Mouse (Mus musculus) CH12.LX (cell line): ENCODE measurements around the gene Wdr38.

Experiments
- CTCF ChIP-seq, 2 experiments: IDR thresholded peaks in 1 of 2; conservative IDR thresholded peaks in 1 of 2; 2 replicates each; pipeline ENCODE4 v1.5.1; 2011 to 2012; ENCODE audit warnings: low read depth in 2 of 2, low read length in 2 of 2, improper control_type of control experiment in 1 of 2, inconsistent platforms in 1 of 2, mild to moderate bottlenecking in 1 of 2, moderate library complexity in 1 of 2
- ELF1 ChIP-seq: IDR thresholded peaks from 2 replicates; pipeline ENCODE4 v1.6.1; 2014; ENCODE audit warnings: low read depth, mild to moderate bottlenecking, inconsistent platforms, low read length, improper control_type of control experiment
- ETS1 ChIP-seq: conservative IDR thresholded peaks from 2 replicates; pipeline ENCODE4 v1.6.1; 2012; ENCODE audit warnings: low read depth, mild to moderate bottlenecking, inconsistent platforms, low read length, improper control_type of control experiment, moderate library complexity
- MXI1 ChIP-seq: IDR thresholded peaks from 2 replicates; pipeline ENCODE4 v1.6.1; 2011; ENCODE audit warnings: mild to moderate bottlenecking, low read depth, low read length, improper control_type of control experiment
- ZNF384 ChIP-seq: IDR thresholded peaks from 2 replicates; pipeline ENCODE4 v1.6.1; 2012; ENCODE audit warnings: low read depth, low read length, improper control_type of control experiment, inconsistent platforms

- TF ChIP-seq ETS1 (no peak), ELF1 (peak; percentile 41; the same call in 1 of the 2 replicates), MXI1 (peak; percentile 98), ZNF384 (no peak), CTCF (conservative IDR thresholded peaks at IDR 0.05 in 1 of 2, IDR thresholded peaks at IDR 0.05 in 1 of 2; ENCODE audit: low read depth in 2 of 2, low read length in 2 of 2) (peak; percentile 63 to 99; a peak in 3 of 4 replicates)
These were observed at the start of gene Wdr38 for GRCm38 (mm10) chr2:38997386-38998374.
